Mouse (Mus musculus): Measurements from ENCODE around the gene Lce1f. TPM values are rescaled to one million over a fixed set of nuclear protein-coding genes. Genes with fewer than 3 reads are reported as not detected.

Lce1f gene
- not detected in 2 replicates for polyA plus RNA-seq (2012; rRNA removed)

GRCm38 (mm10) chr3:92720250-92720649 lies at the start of gene Lce1f:
Gene Lce1f (minus strand): TSS chr3:92720350.

DNA sequence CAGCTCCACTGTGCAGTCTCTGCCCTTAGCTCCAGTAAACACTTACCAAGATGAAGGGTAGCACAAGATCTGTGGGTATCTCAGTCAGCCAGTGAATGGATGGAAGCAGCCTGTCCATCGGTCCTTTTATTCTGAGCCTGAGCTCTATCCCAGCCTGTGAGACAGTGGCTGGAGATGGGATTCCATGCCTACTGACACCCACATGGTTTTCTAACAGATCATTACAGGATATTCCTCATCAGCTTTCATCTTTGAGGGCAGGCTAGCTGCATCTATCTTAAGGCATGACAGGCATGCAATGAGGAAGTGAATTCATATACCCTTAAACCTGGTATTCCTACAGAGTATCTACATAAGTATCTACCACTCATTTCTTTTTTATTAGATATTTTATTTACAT lies 44.8 kb upstream of the Lce1f start, which contains the start of gene Lce1h:
Lce1h (minus strand) TSS at position 101 of the 400 bp plus-strand sequence.

GRCm38 (mm10) chr3:92752238-92752637 lies 32.1 kb upstream of the Lce1f start, which contains the start of gene Lce1g:
Gene Lce1g (minus strand): TSS chr3:92752338.

DNA sequence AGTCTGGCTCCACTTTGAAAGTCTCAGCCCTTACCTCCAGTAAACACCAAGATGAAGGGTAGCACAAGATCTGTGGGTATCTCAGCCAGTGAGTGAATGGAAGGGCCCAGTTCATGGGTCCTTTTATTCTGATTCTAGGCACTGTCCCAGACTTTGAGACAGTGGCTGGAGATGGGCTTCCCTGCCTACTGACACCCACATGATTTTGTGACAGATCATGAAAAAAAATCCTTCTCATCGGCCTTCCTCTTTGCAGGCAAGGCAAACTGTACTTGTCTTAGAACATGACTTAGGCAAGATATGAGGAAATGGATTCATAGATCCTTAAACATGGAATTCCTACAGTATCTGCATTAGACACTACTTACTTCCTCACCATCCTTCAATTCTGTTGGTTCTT lies 18.8 kb upstream of the Lce1f start, which contains the start of gene Gm38119:
Gm38119 (minus strand) TSS at position 101 of the 400 bp plus-strand sequence.

GRCm38 (mm10) chr3:92708974-92709373 lies 11.2 kb downstream of the Lce1f start, which contains the start of gene Lce1e:
Gene Lce1e (minus strand): TSS chr3:92709074.

DNA sequence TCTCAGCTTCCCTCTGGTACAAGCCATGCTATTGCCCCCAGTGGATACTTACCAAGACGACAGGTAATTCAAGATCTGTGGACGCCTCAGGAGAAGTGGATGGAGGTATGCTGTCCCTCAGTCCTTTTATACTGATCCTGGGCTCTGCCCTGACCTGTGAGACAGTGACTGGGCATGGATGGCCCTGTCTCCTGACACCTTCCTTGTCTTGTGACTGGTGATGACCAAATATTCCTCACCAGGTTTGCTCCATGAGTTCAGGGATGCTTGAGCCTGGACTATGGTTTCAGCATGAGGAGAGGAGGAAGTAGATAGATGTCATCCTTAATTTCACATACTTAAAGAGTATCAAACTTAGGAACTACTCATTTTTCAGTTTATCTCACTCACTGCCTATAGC lies 33.0 kb downstream of the Lce1f start, which contains the start of gene Lce1d:
Lce1d (minus strand) TSS at position 101 of the 400 bp plus-strand sequence.

DNA sequence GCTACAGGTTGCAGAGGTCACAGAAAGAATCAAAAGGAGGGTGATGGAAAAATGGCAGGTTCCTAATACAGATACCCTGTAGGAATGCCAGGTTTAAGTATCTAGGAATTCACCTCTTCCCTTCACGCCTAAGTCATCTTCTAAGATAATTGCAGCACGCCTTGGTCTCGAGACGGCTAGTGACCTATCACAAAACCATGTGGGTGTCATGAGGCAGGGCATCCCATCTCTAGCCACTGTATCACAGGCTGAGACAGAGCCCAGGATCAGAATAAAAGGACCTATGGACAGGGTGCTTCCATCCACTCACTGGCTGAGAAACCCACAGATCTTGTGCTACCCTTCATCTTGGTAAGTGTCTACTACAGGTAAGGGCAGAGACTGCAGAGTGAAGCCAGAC lies 41.2 kb downstream of the Lce1f start, which contains the start of gene Lce1c:
Lce1c (plus strand) TSS at position 301 of the 400 bp plus-strand sequence.

DNA sequence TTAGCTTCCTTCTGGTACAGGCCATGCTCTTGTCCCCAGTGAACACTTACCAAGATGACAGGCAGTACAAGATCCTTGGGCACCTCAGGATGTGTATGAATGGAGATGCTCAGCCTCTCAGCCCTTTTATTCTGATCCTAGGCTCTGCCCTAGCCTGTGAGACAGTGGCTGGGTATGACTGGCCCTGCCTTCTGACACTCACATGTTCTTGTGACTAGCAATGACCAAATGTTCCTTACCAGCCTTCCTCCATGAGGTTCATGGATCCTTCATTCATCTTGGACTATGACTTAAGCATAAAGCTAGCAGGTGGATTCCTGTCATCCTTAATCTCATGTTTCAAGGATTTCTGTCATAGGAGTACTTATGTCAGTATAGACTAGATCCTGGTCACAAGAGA lies 49.9 kb downstream of the Lce1f start, which contains the start of gene Lce1a2:
Lce1a2 (minus strand) TSS at position 101 of the 400 bp plus-strand sequence.

Other genes with a start within 250 kb of the Lce1f start
- 0.13 and 0.34 TPM in 2 replicates for gene Sprr1a, start 234.5 kb downstream of the Lce1f start, polyA plus RNA-seq (2012; rRNA removed)
- not detected in 2 replicates for gene Sprr4, start 219.9 kb downstream of the Lce1f start, polyA plus RNA-seq (2012; rRNA removed)
- not detected in 2 replicates for gene 2310046K23Rik, start 185.8 kb downstream of the Lce1f start, polyA plus RNA-seq (2012; rRNA removed)
- 0.06 TPM in 2 replicates for gene Ivl, start 146.6 kb downstream of the Lce1f start, polyA plus RNA-seq (2012; rRNA removed)
- 1.7 and 3.4 TPM in 2 replicates for gene Smcp, start 131.4 kb downstream of the Lce1f start, polyA plus RNA-seq (2012; rRNA removed)
- gene 2210017I01Rik, start 112.9 kb downstream of the Lce1f start, polyA plus RNA-seq (2012; rRNA removed): not detected in 2 replicates
- gene Lce6a, start 98.7 kb downstream of the Lce1f start, polyA plus RNA-seq (2012; rRNA removed): 0.17 and 0.32 TPM in 2 replicates
- gene Lce1a1, start 72.0 kb downstream of the Lce1f start, polyA plus RNA-seq (2012; rRNA removed): not detected in 2 replicates
- gene Lce1b, start 63.4 kb downstream of the Lce1f start, polyA plus RNA-seq (2012; rRNA removed): not detected in 2 replicates
- not detected in 2 replicates for gene Lce1a2, start 50.0 kb downstream of the Lce1f start, polyA plus RNA-seq (2012; rRNA removed)
- gene Lce1c, start 41.1 kb downstream of the Lce1f start, polyA plus RNA-seq (2012; rRNA removed): not detected in 2 replicates
- not detected in 2 replicates for gene Lce1d, start 33.1 kb downstream of the Lce1f start, polyA plus RNA-seq (2012; rRNA removed)
- not detected in 2 replicates for gene Lce1e, start 11.3 kb downstream of the Lce1f start, polyA plus RNA-seq (2012; rRNA removed)
- gene Gm38119, start 18.7 kb upstream of the Lce1f start, polyA plus RNA-seq (2012; rRNA removed): not detected in 2 replicates
- gene Lce1g, start 32.0 kb upstream of the Lce1f start, polyA plus RNA-seq (2012; rRNA removed): not detected in 2 replicates
- not detected in 2 replicates for gene Lce1h, start 44.7 kb upstream of the Lce1f start, polyA plus RNA-seq (2012; rRNA removed)
- gene Lce1i, start 58.5 kb upstream of the Lce1f start, polyA plus RNA-seq (2012; rRNA removed): not detected in 2 replicates
- gene Lce1j, start 70.2 kb upstream of the Lce1f start, polyA plus RNA-seq (2012; rRNA removed): not detected in 2 replicates
- gene Lce1k, start 87.5 kb upstream of the Lce1f start, polyA plus RNA-seq (2012; rRNA removed): not detected in 2 replicates
- not detected in 2 replicates for gene Kprp, start 106.9 kb upstream of the Lce1f start, polyA plus RNA-seq (2012; rRNA removed)
- gene Lce1l, start 130.9 kb upstream of the Lce1f start, polyA plus RNA-seq (2012; rRNA removed): not detected in 2 replicates
- gene 2310050C09Rik, start 149.9 kb upstream of the Lce1f start, polyA plus RNA-seq (2012; rRNA removed): not detected in 2 replicates
- not detected in 2 replicates for gene Lce3a, start 205.9 kb upstream of the Lce1f start, polyA plus RNA-seq (2012; rRNA removed)
- not detected in 2 replicates for gene Lce3b, start 212.6 kb upstream of the Lce1f start, polyA plus RNA-seq (2012; rRNA removed)
- gene Lce3c, start 224.1 kb upstream of the Lce1f start, polyA plus RNA-seq (2012; rRNA removed): not detected in 2 replicates
- not detected in 2 replicates for gene Lce3d, start 237.0 kb upstream of the Lce1f start, polyA plus RNA-seq (2012; rRNA removed)
- gene Lce3e, start 246.7 kb upstream of the Lce1f start, polyA plus RNA-seq (2012; rRNA removed): not detected in 2 replicates